Mouse (Mus musculus) hindbrain, embryonic 14.5 days (tissue): ENCODE measurements around the gene Arpc2. TPM values are rescaled to one million over a fixed set of nuclear protein-coding genes. Genes with fewer than 3 reads are reported as not detected.
A peak's percentile ranks its signal among the peaks of the same experiment; 100 is the strongest.

Source experiments
- ATAC-seq: fragments of 200-750 bp; cut with Nextera tagmentation; 2 replicates; pipeline ENCODE4 v1.8.0; 2017; ENCODE audit warnings: moderate number of reproducible peaks, mild to moderate bottlenecking, moderate TSS enrichment, moderate library complexity; ENCODE audit not compliant: low FRiP score
- DNase-seq: peaks from one replicate; pipeline ENCODE4 v3.0.0-alpha.2; 2015; ENCODE audit warnings: low spot score
- H3K27ac ChIP-seq: fragments of 300-500 bp; sonication (generic); 2 replicates; pipeline ENCODE4 v1.5.1; 2014; ENCODE audit warnings: mild to moderate bottlenecking, moderate library complexity
- H3K27me3 ChIP-seq: fragments of 300-500 bp; sonication (generic); 2 replicates; pipeline ENCODE4 v1.6.1; 2014; ENCODE audit warnings: mild to moderate bottlenecking, low read length, mixed read lengths; ENCODE audit not compliant: control insufficient read depth, insufficient read depth
- H3K36me3 ChIP-seq: fragments of 300-500 bp; sonication (generic); replicated peaks from 2 replicates; pipeline ENCODE4 v1.6.1; 2014; ENCODE audit not compliant: control insufficient read depth, insufficient read depth
- H3K4me1 ChIP-seq: fragments of 300-500 bp; sonication (generic); replicated peaks from 2 replicates; pipeline ENCODE4 v1.6.1; 2014; ENCODE audit warnings: antibody characterized with exemption, low read length, mixed read lengths; ENCODE audit not compliant: control insufficient read depth, insufficient read depth
- H3K4me2 ChIP-seq: fragments of 300-500 bp; sonication (generic); replicated peaks from 2 replicates; pipeline ENCODE4 v1.6.1; 2014; ENCODE audit warnings: mild to moderate bottlenecking, moderate library complexity
- H3K4me3 ChIP-seq: fragments of 300-500 bp; sonication (generic); replicated peaks from 2 replicates; pipeline ENCODE4 v1.5.1; 2014; ENCODE audit warnings: mild to moderate bottlenecking, low read length
- H3K9ac ChIP-seq: fragments of 300-500 bp; sonication (generic); 2 replicates; pipeline ENCODE4 v1.6.1; 2014
- H3K9me3 ChIP-seq: fragments of 300-500 bp; sonication (generic); 2 replicates; pipeline ENCODE4 v1.6.1; 2016; ENCODE audit warnings: low read length; ENCODE audit not compliant: control insufficient read depth
- WGBS: fragments of 180-500 bp; shearing (Covaris S2); extraction: QIAGEN DNeasy Blood & Tissue Kit; methylation state at CpG from one replicate; pipeline ENCODE4 v1.1.7; 2014; 5-methylcytosine and 5-hydroxymethylcytosine counted together
- microRNA counts: library from miRNA; unstranded; fragments of <30 nt; microRNA quantifications from one replicate; lab custom pipeline; 2016
- microRNA-seq: library from miRNA; unstranded; fragments of <30 nt; microRNA quantifications from one replicate; pipeline ENCODE4, GENCODE M21; 2016
- polyA plus RNA-seq: library from polyadenylated mRNA; unstranded; fragments of >200 nt; fragmentation: Nextera tagmentation; extraction: Ambion mirVana; gene quantifications from 2 replicates; pipeline ENCODE4 v1.2.1, GENCODE M21; 2014

Gene Arpc2
- polyA plus RNA-seq, 1 experiment from 2014 or later = 324 TPM

GRCm38 (mm10) chr1:74308001-74308964 is 72.4 kb downstream of the Arpc2 start:
- no peak overlapping the region for H3K4me2 ChIP-seq
- H3K4me3 ChIP-seq = no peak overlapping the region
- no peak overlapping the region for H3K27ac ChIP-seq
- no peaks in the 10 kb centered on the region; the same call in 1 of the 2 replicates for H3K36me3 ChIP-seq
- no peak for DNase-seq
- peaks cover 11% of the 10 kb centered on the region; the same call in 1 of the 2 replicates for H3K4me1 ChIP-seq
- peaks cover 9% of the 10 kb centered on the region for H3K27me3 ChIP-seq
- WGBS = 77% methylated on average over 10 of the region's 10 CpGs
- H3K9me3 ChIP-seq = no peaks in the 10 kb centered on the region
- no peak overlapping the region for H3K9ac ChIP-seq
- no peak for ATAC-seq

- WGBS = 61% methylated on average over 3 of the region's 3 CpGs
- H3K36me3 ChIP-seq = no peaks in the 10 kb centered on the region; the same call in 1 of the 2 replicates
- H3K27ac ChIP-seq = no peak overlapping the region
- DNase-seq = no peak
- H3K4me3 ChIP-seq = no peak overlapping the region
- H3K4me2 ChIP-seq = no peak overlapping the region
- H3K4me1 ChIP-seq = no peaks in the 10 kb centered on the region
- no peak for ATAC-seq
- no peak overlapping the region for H3K9ac ChIP-seq
- H3K27me3 ChIP-seq = no peaks in the 10 kb centered on the region
- no peaks in the 10 kb centered on the region for H3K9me3 ChIP-seq
These were observed 73.9 kb downstream of the Arpc2 start for GRCm38 (mm10) chr1:74309767-74310166.

- no peaks in the 10 kb centered on the region for H3K36me3 ChIP-seq
- no peak overlapping the region for H3K27ac ChIP-seq
- H3K4me2 ChIP-seq = no peak overlapping the region
- DNase-seq (peak; percentile 87), ATAC-seq (peak; percentile 51; the same call in 1 of the 2 replicates)
- no peak overlapping the region for H3K9ac ChIP-seq
- H3K9me3 ChIP-seq = no peaks in the 10 kb centered on the region
- H3K27me3 ChIP-seq = no peaks in the 10 kb centered on the region
- H3K4me3 ChIP-seq = no peak overlapping the region
- 5% methylated on average over 3 of the region's 3 CpGs for WGBS
- H3K4me1 ChIP-seq = no peaks in the 10 kb centered on the region
These were observed 77.3 kb downstream of the Arpc2 start for GRCm38 (mm10) chr1:74313049-74313692.

GRCm38 (mm10) chr1:74314796-74315195 is 78.9 kb downstream of the Arpc2 start:
- Histone ChIP-seq H3K27me3 (no peaks in the 10 kb centered on the region), H3K4me2 (no peak overlapping the region), H3K4me1 (no peaks in the 10 kb centered on the region), H3K9me3 (no peaks in the 10 kb centered on the region), H3K27ac (no peak overlapping the region), H3K36me3 (no peaks in the 10 kb centered on the region), H3K4me3 (no peak overlapping the region), H3K9ac (no peak overlapping the region)
- DNase-seq (no peak), ATAC-seq (no peak)
- 93% methylated on average over 3 of the region's 3 CpGs for WGBS

- ATAC-seq = no peak
- Histone ChIP-seq H3K4me1 (no peaks in the 10 kb centered on the region), H3K9ac (no peak overlapping the region), H3K27me3 (no peaks in the 10 kb centered on the region), H3K36me3 (no peaks in the 10 kb centered on the region), H3K27ac (no peak overlapping the region), H3K9me3 (no peaks in the 10 kb centered on the region), H3K4me2 (no peak overlapping the region), H3K4me3 (no peak overlapping the region)
- DNase-seq = no peak
- WGBS = 86% methylated on average over 4 of the region's 4 CpGs
These were observed 80.4 kb downstream of the Arpc2 start for GRCm38 (mm10) chr1:74316114-74316827.

MicroRNA genes within 50 kb of the gene (microRNA counts, 519-probe panel; counts per million panel counts)
- not detected for microRNA mmu-miR-1928 (lab: Ali Mortazavi, UCI)

Small RNA genes within 50 kb of the gene (microRNA-seq; reads per million reads assigned to microRNA genes)
- not detected for gene Mir1928

Other genes with a start within 250 kb of the Arpc2 start
- gene Tns1, start 111.6 kb upstream of the Arpc2 start, polyA plus RNA-seq = 15.1 and 15.5 TPM in 2 replicates
- gene Rufy4, start 110.5 kb upstream of the Arpc2 start, polyA plus RNA-seq = 0.26 and 0.43 TPM in 2 replicates
- gene Cxcr2, start 82.1 kb upstream of the Arpc2 start, polyA plus RNA-seq = 0.11 TPM in 1 of 2 replicates, not detected in the other
- not detected in 2 replicates for gene Cxcr1, start 41.5 kb upstream of the Arpc2 start, polyA plus RNA-seq
- gene Gpbar1, start 42.5 kb downstream of the Arpc2 start, polyA plus RNA-seq = 0.19 TPM in 1 of 2 replicates, not detected in the other
- gene Aamp, start 48.7 kb downstream of the Arpc2 start, polyA plus RNA-seq = 188 and 201 TPM in 2 replicates
- gene Pnkd, start 48.8 kb downstream of the Arpc2 start, polyA plus RNA-seq = 146 and 149 TPM in 2 replicates
- 8.0 TPM in 2 replicates for gene Tmbim1, start 69.5 kb downstream of the Arpc2 start, polyA plus RNA-seq
- gene Catip, start 126.0 kb downstream of the Arpc2 start, polyA plus RNA-seq = 1.2 and 1.7 TPM in 2 replicates
- gene Slc11a1, start 139.1 kb downstream of the Arpc2 start, polyA plus RNA-seq = 2.7 and 2.9 TPM in 2 replicates
- gene Ctdsp1, start 155.4 kb downstream of the Arpc2 start, polyA plus RNA-seq = 20.3 and 20.8 TPM in 2 replicates
- gene Vil1, start 173.3 kb downstream of the Arpc2 start, polyA plus RNA-seq = 0.16 and 0.34 TPM in 2 replicates